Mouse (Mus musculus) lung, postnatal 0 days (tissue): ENCODE results near the gene Gdpgp1. TPM values are rescaled to one million over a fixed set of nuclear protein-coding genes. Genes with fewer than 3 reads are reported as not detected.

Experiments
- ATAC-seq: fragments of 200-750 bp; cut with Nextera tagmentation; 2 replicates; pipeline ENCODE4 v1.8.0; 2017; ENCODE audit warnings: moderate library complexity
- DNase-seq: peaks from one replicate; pipeline ENCODE4 v3.0.0-alpha.2; 2016; ENCODE audit warnings: low spot score
- H3K27ac ChIP-seq: fragments of 300-500 bp; sonication (generic); 2 replicates; pipeline ENCODE4 v1.5.1; 2014; ENCODE audit warnings: antibody characterized with exemption, mild to moderate bottlenecking, low read length, mixed read lengths
- H3K27me3 ChIP-seq: fragments of 300-500 bp; sonication (generic); replicated peaks from 2 replicates; pipeline ENCODE4 v1.6.1; 2014; ENCODE audit warnings: low read length, mixed read lengths; ENCODE audit not compliant: insufficient read depth
- H3K36me3 ChIP-seq: fragments of 300-500 bp; sonication (generic); 2 replicates; pipeline ENCODE4 v1.6.1; 2014; ENCODE audit warnings: low read length, mixed read lengths; ENCODE audit not compliant: insufficient read depth
- H3K4me1 ChIP-seq: fragments of 300-500 bp; sonication (generic); 2 replicates; pipeline ENCODE4 v1.6.1; 2014; ENCODE audit warnings: antibody characterized with exemption, low read depth, low read length, mixed read lengths; ENCODE audit not compliant: insufficient read depth
- H3K4me2 ChIP-seq: fragments of 300-500 bp; sonication (generic); replicated peaks from 2 replicates; pipeline ENCODE4 v1.6.1; 2014; ENCODE audit warnings: low read depth, mild to moderate bottlenecking, low read length, moderate library complexity, mixed read lengths
- H3K4me3 ChIP-seq: fragments of 300-500 bp; sonication (generic); 2 replicates; pipeline ENCODE4 v1.5.1; 2014; ENCODE audit warnings: low read depth, low read length
- H3K9ac ChIP-seq: fragments of 300-500 bp; sonication (generic); replicated peaks from 2 replicates; pipeline ENCODE4 v1.6.1; 2014; ENCODE audit warnings: low read depth, mild to moderate bottlenecking
- H3K9me3 ChIP-seq: fragments of 300-500 bp; sonication (generic); 2 replicates; pipeline ENCODE4 v1.6.1; 2016; ENCODE audit warnings: low read length, mixed read lengths
- CTCF ChIP-seq: IDR thresholded peaks from 2 replicates; pipeline ENCODE4 v1.5.1; 2016; ENCODE audit warnings: antibody characterized with exemption, mild to moderate bottlenecking
- EP300 ChIP-seq: IDR thresholded peaks from 2 replicates; pipeline ENCODE4 v1.6.1; 2016; ENCODE audit warnings: antibody characterized with exemption, mild to moderate bottlenecking, control low read depth
- WGBS: fragments of 180-500 bp; shearing (Covaris S2); extraction: QIAGEN DNeasy Blood & Tissue Kit; methylation state at CpG from one replicate; pipeline ENCODE4 v1.1.7; 2014; 5-methylcytosine and 5-hydroxymethylcytosine counted together
- polyA plus RNA-seq: library from polyadenylated mRNA; unstranded; fragments of >200 nt; fragmentation: Nextera tagmentation; extraction: Ambion mirVana; gene quantifications from 2 replicates; pipeline ENCODE4 v1.2.1, GENCODE M21; 2015

Gene Gdpgp1
- 2.6 and 2.8 TPM in 2 replicates for polyA plus RNA-seq

DNA sequence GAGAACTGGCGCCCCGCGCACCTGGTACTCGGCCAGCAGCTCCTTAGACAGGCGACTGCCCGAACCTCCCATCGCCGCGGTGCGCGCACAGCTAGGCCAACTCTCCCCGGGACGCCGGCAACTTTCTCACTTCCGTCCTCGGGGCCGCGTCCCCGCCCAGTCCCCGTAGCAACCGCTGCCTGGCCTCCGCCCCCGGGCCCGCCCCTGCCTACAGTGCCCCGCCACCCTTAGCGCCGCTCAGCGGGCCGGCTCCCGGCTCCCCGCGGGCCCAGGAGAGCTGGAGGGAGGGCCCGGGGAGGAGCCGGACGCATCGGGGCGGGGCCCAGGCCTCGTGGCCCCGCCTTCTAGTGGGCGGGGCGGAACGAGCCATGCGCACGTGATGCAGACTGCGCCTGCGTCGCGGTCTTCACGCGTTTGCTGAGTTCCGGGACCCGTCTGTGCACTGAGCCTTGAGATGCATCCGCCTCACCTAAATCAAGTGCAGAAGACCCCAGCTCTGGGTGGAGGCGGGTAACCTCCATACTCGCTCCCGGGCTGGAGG, at the start of gene Gdpgp1, which contains the start of gene Cib1:
Gene Gdpgp1 (plus strand): TSS at position 377 of the 541 bp plus-strand sequence.
Gene Cib1 (minus strand): TSS at position 325 of the 541 bp plus-strand sequence.
- TF ChIP-seq CTCF (peak; percentile 25), EP300 (no peak)
- peak; percentile 98 for DNase-seq
- H3K4me3 ChIP-seq = peak within 1 kb of the TSS; percentile 59
- H3K36me3 ChIP-seq = 0 out of 2 replicates have a peak, but pooled peaks cover 4% of the 10 kb centered on the region
- peak within 1 kb of the TSS; percentile 48 for H3K9ac ChIP-seq
- H3K9me3 ChIP-seq = no peaks in the 10 kb centered on the region
- no peaks in the 10 kb centered on the region for H3K27me3 ChIP-seq
- under 1% methylated on average over 51 of the region's 56 CpGs for WGBS
- peak within 1 kb of the TSS; percentile 67 for H3K4me2 ChIP-seq
- peak; percentile 99 for ATAC-seq
- H3K27ac ChIP-seq = peak within 1 kb of the TSS; percentile 74
- 0 out of 2 replicates have a peak, but pooled peaks cover 2% of the 10 kb centered on the region for H3K4me1 ChIP-seq

DNA sequence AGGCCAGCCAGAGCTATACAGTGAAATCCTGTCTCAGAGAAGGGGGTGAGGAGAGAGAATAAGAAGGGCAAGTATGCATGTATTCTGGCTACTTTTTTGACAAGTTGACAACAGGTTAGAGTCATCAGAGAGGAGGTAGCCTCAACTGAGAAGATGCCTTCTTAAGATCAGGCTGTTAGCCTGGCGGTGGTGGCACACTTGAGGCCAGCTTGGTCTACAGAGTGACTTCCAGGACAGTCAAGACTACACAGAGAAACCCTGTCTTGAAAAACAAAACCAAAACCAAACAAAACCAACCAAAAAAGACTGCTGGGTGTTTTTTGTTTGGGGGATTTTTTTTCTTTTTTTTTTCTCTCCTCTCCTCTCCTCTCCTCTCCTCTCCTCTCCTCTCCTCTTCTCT, 49.2 kb upstream of the Gdpgp1 start:
- ATAC-seq (no peak), DNase-seq (no peak)
- TF ChIP-seq CTCF = no peak
- no peak for TF ChIP-seq EP300
- H3K27ac ChIP-seq = no peak overlapping the region
- H3K4me2 ChIP-seq = no peak overlapping the region
- WGBS = 100% methylated on average over 1 of the region's 1 CpGs
- H3K4me1 ChIP-seq = peaks cover 14% of the 10 kb centered on the region
- no peak overlapping the region for H3K4me3 ChIP-seq
- H3K36me3 ChIP-seq = no peaks in the 10 kb centered on the region
- H3K27me3 ChIP-seq = no peaks in the 10 kb centered on the region
- no peaks in the 10 kb centered on the region for H3K9me3 ChIP-seq
- H3K9ac ChIP-seq = no peak overlapping the region

DNA sequence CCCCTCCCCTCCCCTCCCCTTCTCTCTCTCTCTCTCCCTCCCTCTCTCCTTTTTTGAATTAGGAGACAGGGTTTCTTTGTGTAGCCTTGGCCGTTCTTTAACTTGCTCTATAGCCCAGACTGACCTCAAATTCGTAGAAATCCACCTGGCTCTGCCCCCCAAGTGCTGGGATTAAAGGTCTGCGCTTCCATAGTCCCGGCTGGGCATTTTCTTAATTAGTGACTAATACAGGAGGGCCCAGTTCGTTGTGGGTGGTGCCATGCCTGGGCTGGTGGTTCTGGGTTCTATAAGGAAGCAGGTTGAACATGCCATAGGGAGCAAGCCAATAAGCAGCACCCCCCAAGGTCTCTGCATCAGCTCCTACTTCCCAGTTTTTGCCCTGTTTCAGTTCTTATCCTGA, 48.7 kb upstream of the Gdpgp1 start:
- Histone ChIP-seq H3K4me1 (peaks cover 14% of the 10 kb centered on the region), H3K27me3 (no peaks in the 10 kb centered on the region), H3K9me3 (no peaks in the 10 kb centered on the region), H3K9ac (no peak overlapping the region), H3K36me3 (no peaks in the 10 kb centered on the region), H3K4me3 (no peak overlapping the region), H3K27ac (no peak overlapping the region), H3K4me2 (no peak overlapping the region)
- TF ChIP-seq EP300 (no peak), CTCF (no peak)
- DNase-seq (no peak), ATAC-seq (no peak)
- 69% methylated on average over 4 of the region's 5 CpGs for WGBS

DNA sequence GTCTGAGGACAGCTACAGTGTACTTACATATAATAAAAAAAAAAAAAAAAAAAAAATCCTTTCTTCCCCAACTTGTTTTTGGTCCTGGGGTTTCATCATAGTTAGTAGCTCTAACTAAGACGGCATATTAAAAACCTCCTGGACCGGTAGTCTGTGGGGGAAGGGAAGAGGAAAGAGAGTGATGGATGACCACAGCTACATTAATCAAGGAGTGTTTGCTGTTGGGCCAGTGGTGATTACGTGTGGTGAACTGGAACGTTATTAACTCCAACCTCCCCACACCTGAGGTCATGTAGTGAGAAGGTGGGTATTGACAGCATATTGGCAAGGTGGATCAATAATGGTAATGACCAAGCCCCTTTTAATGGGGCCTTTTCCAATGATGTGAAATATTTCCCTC, 48.1 kb upstream of the Gdpgp1 start:
- no peak overlapping the region for H3K27ac ChIP-seq
- WGBS = 33% methylated on average over 4 of the region's 4 CpGs
- H3K36me3 ChIP-seq = no peaks in the 10 kb centered on the region

DNA sequence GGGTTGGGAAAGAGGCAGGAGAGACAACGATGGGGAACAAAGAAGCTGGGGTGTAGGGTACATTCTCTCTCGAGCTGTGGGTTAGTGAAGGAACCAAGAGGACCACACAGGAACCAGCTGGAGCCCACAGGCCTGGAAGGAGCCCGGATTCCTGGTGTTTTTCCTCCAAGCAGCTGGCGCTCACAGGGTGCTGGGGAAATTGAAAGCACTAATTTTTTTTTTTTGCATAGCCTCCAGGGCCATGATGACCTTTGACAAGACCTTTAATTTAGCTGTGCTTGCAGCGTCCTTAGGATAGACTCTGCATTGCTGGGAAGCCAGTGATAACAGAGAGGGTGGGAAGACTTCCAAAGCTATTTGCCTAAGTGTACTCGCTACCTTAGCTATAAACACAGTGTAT, 47.7 kb upstream of the Gdpgp1 start:
- H3K9ac ChIP-seq = no peak overlapping the region
- WGBS = 60% methylated on average over 6 of the region's 6 CpGs
- H3K27ac ChIP-seq = no peak overlapping the region
- ATAC-seq (no peak), DNase-seq (no peak)
- H3K4me1 ChIP-seq = peaks cover 14% of the 10 kb centered on the region
- no peak overlapping the region for H3K4me2 ChIP-seq
- no peaks in the 10 kb centered on the region for H3K9me3 ChIP-seq
- TF ChIP-seq CTCF = no peak
- no peak for TF ChIP-seq EP300
- H3K36me3 ChIP-seq = no peaks in the 10 kb centered on the region
- no peaks in the 10 kb centered on the region for H3K27me3 ChIP-seq
- no peak overlapping the region for H3K4me3 ChIP-seq

More for the DNA sequence above, 48.1 kb upstream of the Gdpgp1 start:
- no peaks in the 10 kb centered on the region for H3K9me3 ChIP-seq
- TF ChIP-seq EP300 (no peak), CTCF (no peak)
- no peak overlapping the region for H3K4me2 ChIP-seq
- no peak overlapping the region for H3K4me3 ChIP-seq
- H3K4me1 ChIP-seq = peaks cover 14% of the 10 kb centered on the region
- no peak for ATAC-seq
- no peaks in the 10 kb centered on the region for H3K27me3 ChIP-seq
- H3K9ac ChIP-seq = no peak overlapping the region
- no peak for DNase-seq

DNA sequence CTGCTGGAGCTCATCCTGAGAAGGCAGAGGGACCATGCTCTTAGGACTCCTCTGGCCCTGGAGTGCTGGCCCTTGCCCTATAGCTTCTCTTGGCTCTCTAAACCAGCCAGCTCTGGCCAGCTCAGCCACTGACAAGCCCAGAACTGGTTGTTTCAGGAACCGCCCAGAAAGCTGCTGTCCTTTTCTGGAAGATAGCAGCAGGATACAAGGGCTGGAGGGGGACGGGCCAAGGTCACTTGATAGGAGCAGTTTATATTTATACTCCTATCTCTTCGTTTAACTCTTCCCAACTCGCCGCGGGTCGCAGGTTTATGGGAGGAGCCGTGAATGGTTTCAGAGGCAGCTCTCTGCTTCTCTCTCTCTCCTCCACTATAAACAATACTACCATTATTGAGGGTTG, 46.6 kb upstream of the Gdpgp1 start:
- ATAC-seq (no peak), DNase-seq (no peak)
- Histone ChIP-seq H3K9me3 (no peaks in the 10 kb centered on the region), H3K4me3 (peak overlapping the region; percentile 49), H3K4me1 (peaks cover 19% of the 10 kb centered on the region), H3K4me2 (peak overlapping the region; percentile 71), H3K36me3 (no peaks in the 10 kb centered on the region), H3K27me3 (no peaks in the 10 kb centered on the region), H3K27ac (no peak overlapping the region), H3K9ac (no peak overlapping the region; the same call in 1 of the 2 replicates)
- WGBS = 16% methylated on average over 8 of the region's 8 CpGs
- TF ChIP-seq CTCF (no peak), EP300 (no peak)
